Mouse (Mus musculus) embryonic facial prominence, embryonic 14.5 days (tissue): ENCODE data around the gene Kifc1. TPM values are rescaled to one million over a fixed set of nuclear protein-coding genes. Genes with fewer than 3 reads are reported as not detected.

Experiments
- ATAC-seq: fragments of 200-750 bp; cut with Nextera tagmentation; 2 replicates; pipeline ENCODE4 v1.8.0; 2017; ENCODE audit warnings: low read depth, moderate number of reproducible peaks, moderate TSS enrichment
- DNase-seq: peaks from one replicate; pipeline ENCODE4 v3.0.0-alpha.2; 2015; ENCODE audit warnings: low spot score
- H3K27ac ChIP-seq: fragments of 300-500 bp; sonication (generic); replicated peaks from 2 replicates; pipeline ENCODE4 v1.5.1; 2014; ENCODE audit warnings: low read depth, mild to moderate bottlenecking, low read length, moderate library complexity
- H3K27me3 ChIP-seq: fragments of 300-500 bp; sonication (generic); replicated peaks from 2 replicates; pipeline ENCODE4 v1.6.1; 2014; ENCODE audit warnings: low read length; ENCODE audit not compliant: control insufficient read depth, insufficient read depth
- H3K36me3 ChIP-seq: fragments of 300-500 bp; sonication (generic); 2 replicates; pipeline ENCODE4 v1.6.1; 2014; ENCODE audit warnings: low read length, mixed read lengths; ENCODE audit not compliant: control insufficient read depth, insufficient read depth
- H3K4me1 ChIP-seq: fragments of 300-500 bp; sonication (generic); 2 replicates; pipeline ENCODE4 v1.6.1; 2014; ENCODE audit warnings: antibody characterized with exemption, low read length; ENCODE audit not compliant: control insufficient read depth, insufficient read depth
- H3K4me2 ChIP-seq: fragments of 300-500 bp; sonication (generic); 2 replicates; pipeline ENCODE4 v1.6.1; 2014; ENCODE audit warnings: low read depth, mild to moderate bottlenecking, low read length, moderate library complexity, mixed read lengths
- H3K4me3 ChIP-seq: fragments of 300-500 bp; sonication (generic); 2 replicates; pipeline ENCODE4 v1.5.1; 2014; ENCODE audit warnings: low read depth, mild to moderate bottlenecking, low read length
- H3K9ac ChIP-seq: fragments of 300-500 bp; sonication (generic); 2 replicates; pipeline ENCODE4 v1.6.1; 2014; ENCODE audit warnings: low read depth, mild to moderate bottlenecking, low read length, moderate library complexity, mixed read lengths
- H3K9me3 ChIP-seq: fragments of 300-500 bp; sonication (generic); 2 replicates; pipeline ENCODE4 v1.6.1; 2016; ENCODE audit warnings: low read length; ENCODE audit not compliant: control insufficient read depth
- WGBS: fragments of 180-500 bp; shearing (Covaris S2); extraction: QIAGEN DNeasy Blood & Tissue Kit; methylation state at CpG from one replicate; pipeline ENCODE4 v1.1.7; 2014; 5-methylcytosine and 5-hydroxymethylcytosine counted together
- polyA plus RNA-seq: library from polyadenylated mRNA; unstranded; fragments of >200 nt; fragmentation: Nextera tagmentation; extraction: Ambion mirVana; gene quantifications from 2 replicates; pipeline ENCODE4 v1.2.1, GENCODE M21; 2014

Gene Kifc1
- 5.9 and 7.0 TPM in 2 replicates for polyA plus RNA-seq

DNA sequence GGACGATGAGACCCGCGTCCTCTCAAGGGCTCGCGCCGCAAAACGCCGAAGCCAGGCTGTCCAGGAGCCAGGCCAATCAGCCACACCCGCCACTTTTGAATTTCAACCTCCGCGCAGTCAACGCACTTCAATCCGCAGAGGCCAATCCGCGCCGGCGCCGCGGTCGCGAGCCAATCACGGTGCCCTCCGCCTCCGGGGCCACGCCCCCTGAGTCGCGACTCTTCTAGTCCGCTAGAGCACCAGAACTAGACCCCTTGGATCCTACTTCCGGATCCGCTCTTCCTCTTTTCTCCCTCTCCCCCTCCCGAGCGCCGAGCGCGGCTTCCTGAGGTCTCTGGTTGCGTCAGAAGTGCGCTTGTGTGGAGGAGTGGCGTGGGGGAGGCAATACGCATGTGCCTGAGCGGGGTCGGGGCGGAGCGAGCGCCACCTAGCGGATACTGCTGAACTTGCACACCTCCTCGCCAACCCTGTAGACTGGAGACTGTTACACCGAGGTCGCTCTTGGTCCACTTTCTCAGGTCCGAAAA is at the start of gene Kifc1:
Gene Kifc1, minus strand, starts transcription at position 129 of the 527 bp plus-strand sequence.
- no peak within 1 kb of the TSS for H3K27ac ChIP-seq

DNA sequence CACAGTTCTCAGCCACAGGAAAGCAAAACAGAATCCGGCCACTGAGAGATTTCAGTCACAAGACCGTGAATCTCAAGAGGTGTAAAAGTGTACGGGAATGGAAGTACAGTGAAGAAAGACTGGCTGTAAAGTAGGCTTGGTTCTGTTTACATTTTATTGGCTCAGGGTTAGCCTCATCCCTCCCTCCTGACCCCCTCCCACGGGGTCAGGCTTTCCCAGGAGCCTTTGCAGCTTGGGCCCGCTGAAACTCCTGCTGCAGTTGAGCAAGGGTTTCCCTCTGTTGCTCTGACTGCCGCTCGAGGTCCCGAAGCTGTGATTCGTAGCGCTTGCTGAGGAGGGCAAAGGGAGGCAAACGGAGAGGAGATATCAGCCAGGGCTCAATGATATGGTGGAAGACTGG is 48.3 kb upstream of the Kifc1 start:
- H3K36me3 ChIP-seq: peaks cover 51% of the 10 kb centered on the region
- H3K27me3 ChIP-seq: no peaks in the 10 kb centered on the region
- 85% methylated on average over 11 of the region's 11 CpGs for WGBS
- ATAC-seq (no peak), DNase-seq (no peak)
- no peaks in the 10 kb centered on the region for H3K9me3 ChIP-seq
- H3K4me2 ChIP-seq: peak overlapping the region; percentile 77; the same call in 1 of the 2 replicates
- no peak overlapping the region for H3K27ac ChIP-seq
- no peak overlapping the region for H3K9ac ChIP-seq
- H3K4me3 ChIP-seq: no peak overlapping the region
- H3K4me1 ChIP-seq: peaks cover 12% of the 10 kb centered on the region

More for the DNA sequence above, at the start of gene Kifc1:
- 0 out of 2 replicates have a peak, but pooled peaks cover 8% of the 10 kb centered on the region for H3K36me3 ChIP-seq
- ATAC-seq: peak; percentile 99
- H3K9ac ChIP-seq: peak within 1 kb of the TSS; percentile 70
- H3K27me3 ChIP-seq: no peaks in the 10 kb centered on the region
- whole genome bisulfite sequencing: 1% methylated on average over 30 of the region's 49 CpGs
- peak within 1 kb of the TSS; percentile 63 for H3K4me2 ChIP-seq
- H3K4me3 ChIP-seq: peak within 1 kb of the TSS; percentile 61
- no peaks in the 10 kb centered on the region for H3K9me3 ChIP-seq
- peak; percentile 100 for DNase-seq
- peaks cover 9% of the 10 kb centered on the region; the same call in 1 of the 2 replicates for H3K4me1 ChIP-seq

DNA sequence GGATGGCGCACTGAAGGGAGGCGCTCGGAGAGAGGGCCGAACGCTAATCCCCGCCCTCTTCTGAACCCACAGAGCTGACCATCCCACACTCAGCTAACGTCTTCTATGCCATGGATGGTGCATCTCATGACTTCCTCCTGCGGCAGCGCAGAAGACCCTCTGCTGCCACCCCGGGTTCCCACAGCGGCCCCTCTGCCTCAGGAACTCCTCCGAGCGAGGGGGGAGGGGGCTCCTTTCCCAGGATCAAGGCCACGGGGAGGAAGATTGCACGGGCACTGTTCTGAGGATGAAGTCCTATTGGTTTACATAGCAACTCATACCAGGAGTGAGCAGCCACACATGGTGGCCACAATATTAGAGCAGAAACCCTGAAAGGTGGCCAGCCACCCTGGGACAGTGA is 46.5 kb upstream of the Kifc1 start:
- DNase-seq (no peak), ATAC-seq (no peak)
- H3K36me3 ChIP-seq: peaks cover 51% of the 10 kb centered on the region
- no peak overlapping the region for H3K4me2 ChIP-seq
- H3K27me3 ChIP-seq: no peaks in the 10 kb centered on the region
- peaks cover 12% of the 10 kb centered on the region for H3K4me1 ChIP-seq
- WGBS: 86% methylated on average over 14 of the region's 15 CpGs
- H3K9me3 ChIP-seq: no peaks in the 10 kb centered on the region
- H3K27ac ChIP-seq: no peak overlapping the region
- no peak overlapping the region for H3K4me3 ChIP-seq
- no peak overlapping the region for H3K9ac ChIP-seq

DNA sequence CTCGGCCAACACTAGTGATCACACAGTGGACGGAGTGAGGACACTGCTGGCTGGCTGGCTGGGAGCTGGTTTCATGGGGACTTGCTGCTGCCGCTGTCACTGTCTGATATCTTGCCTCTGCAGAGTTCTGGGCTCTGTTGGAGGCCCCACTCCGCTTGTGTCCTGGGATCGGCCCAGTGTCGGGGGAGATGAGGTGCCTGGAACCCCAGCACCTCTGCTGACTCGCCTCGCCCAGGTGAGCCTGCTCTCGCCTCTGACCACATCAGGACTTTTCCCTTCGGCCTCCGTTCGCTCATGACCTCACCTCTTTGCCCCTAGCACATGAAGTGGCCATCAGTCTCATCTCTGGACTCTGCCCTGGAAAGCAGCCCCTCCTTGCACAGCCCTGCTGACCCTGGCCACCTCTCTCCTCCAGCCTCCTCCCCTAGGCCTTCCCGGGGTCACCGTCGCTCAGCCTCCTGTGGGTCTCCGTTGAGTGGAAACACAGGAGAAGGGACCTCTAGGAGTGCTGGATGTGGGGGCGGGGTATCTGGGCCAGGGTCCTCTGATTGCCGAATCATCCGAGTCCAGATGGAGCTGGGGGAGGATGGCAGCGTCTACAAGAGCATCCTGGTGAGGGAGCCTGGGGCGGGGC is 45.1 kb upstream of the Kifc1 start:
- ATAC-seq: no peak
- peaks cover 49% of the 10 kb centered on the region for H3K36me3 ChIP-seq

DNA sequence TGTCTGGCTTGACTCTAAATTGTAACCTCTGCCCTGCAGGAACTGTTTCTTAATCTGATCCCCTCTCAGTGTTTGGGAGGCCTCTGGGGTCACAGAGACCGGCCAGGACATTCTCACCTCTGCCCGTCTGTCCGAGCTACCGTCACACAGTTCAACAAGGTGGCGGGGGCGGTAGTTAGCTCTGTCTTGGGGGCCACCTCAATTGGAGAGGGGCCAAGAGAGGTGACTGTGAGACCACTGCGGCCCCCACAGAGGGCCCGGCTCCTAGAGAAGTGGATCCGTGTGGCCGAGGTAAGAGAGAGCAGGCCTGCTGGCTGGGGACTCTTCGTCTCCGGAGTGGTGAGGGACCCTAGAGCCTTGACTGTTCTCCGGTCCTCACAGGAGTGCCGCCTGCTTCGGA is 42.5 kb upstream of the Kifc1 start:
- WGBS: 83% methylated on average over 15 of the region's 15 CpGs
- Histone ChIP-seq H3K27ac (no peak overlapping the region), H3K4me2 (no peak overlapping the region), H3K4me3 (no peak overlapping the region), H3K4me1 (peaks cover 12% of the 10 kb centered on the region), H3K9ac (0 out of 2 replicates have a peak overlapping the region, but pooled peaks have one; percentile 8), H3K36me3 (peaks cover 40% of the 10 kb centered on the region), H3K9me3 (no peaks in the 10 kb centered on the region), H3K27me3 (no peaks in the 10 kb centered on the region)
- no peak for ATAC-seq
- DNase-seq: no peak

More for the DNA sequence above, 45.1 kb upstream of the Kifc1 start:
- no peak overlapping the region for H3K27ac ChIP-seq
- H3K9ac ChIP-seq: no peak overlapping the region
- no peaks in the 10 kb centered on the region for H3K9me3 ChIP-seq
- DNase-seq: no peak
- WGBS: 89% methylated on average over 20 of the region's 21 CpGs
- H3K4me3 ChIP-seq: no peak overlapping the region
- peaks cover 12% of the 10 kb centered on the region for H3K4me1 ChIP-seq
- H3K27me3 ChIP-seq: no peaks in the 10 kb centered on the region
- no peak overlapping the region for H3K4me2 ChIP-seq

DNA sequence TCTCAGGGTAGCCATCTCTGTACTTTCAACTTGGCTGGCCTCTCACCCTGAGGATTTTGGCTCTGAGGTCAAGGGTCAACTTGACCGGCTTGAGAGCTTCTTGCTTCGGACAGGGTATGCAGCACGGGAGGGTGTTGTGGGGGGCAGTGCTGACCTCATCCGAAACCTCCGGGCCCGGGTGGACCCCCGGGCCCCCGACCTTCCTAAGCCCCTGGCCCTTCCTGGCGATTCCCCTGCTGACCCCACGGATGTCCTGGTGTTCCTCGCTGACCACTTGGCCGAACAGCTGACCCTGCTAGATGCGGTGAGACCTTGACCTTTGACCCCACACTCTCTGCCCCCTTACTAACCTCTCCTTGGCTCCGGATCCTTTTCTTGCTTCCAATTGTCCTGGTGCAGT is 42.0 kb upstream of the Kifc1 start:
- H3K9me3 ChIP-seq: no peaks in the 10 kb centered on the region
- no peaks in the 10 kb centered on the region for H3K27me3 ChIP-seq
- WGBS: 75% methylated on average over 14 of the region's 14 CpGs
- H3K4me1 ChIP-seq: peaks cover 12% of the 10 kb centered on the region
- no peak overlapping the region for H3K27ac ChIP-seq
- H3K4me2 ChIP-seq: no peak overlapping the region
- peaks cover 38% of the 10 kb centered on the region for H3K36me3 ChIP-seq
- no peak for DNase-seq
- H3K4me3 ChIP-seq: no peak overlapping the region
- H3K9ac ChIP-seq: no peak overlapping the region
- no peak for ATAC-seq

DNA sequence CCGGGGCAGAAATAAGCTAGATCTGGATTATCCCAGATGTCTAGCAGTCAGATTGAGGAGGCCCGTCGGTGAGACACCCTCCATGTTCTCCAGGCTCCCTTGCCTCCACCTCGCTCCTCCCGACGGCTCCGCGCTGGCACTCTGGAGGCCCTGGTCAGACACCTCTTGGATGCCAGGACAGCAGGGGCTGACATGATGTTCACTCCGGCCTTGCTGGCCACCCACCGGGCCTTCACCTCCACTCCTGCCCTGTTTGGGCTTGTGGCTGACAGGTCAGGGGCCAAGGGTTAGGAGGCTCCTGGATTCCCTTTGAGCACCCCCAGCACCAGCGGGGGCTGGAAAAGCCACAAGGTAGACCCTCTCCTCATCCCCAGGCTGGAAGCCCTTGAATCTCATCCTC is 41.5 kb upstream of the Kifc1 start:
- WGBS: 89% methylated on average over 11 of the region's 11 CpGs
- H3K9me3 ChIP-seq: no peaks in the 10 kb centered on the region
- peaks cover 12% of the 10 kb centered on the region for H3K4me1 ChIP-seq
- H3K36me3 ChIP-seq: peaks cover 37% of the 10 kb centered on the region
- DNase-seq: no peak
- ATAC-seq: no peak
- 0 out of 2 replicates have a peak overlapping the region, but pooled peaks have one; percentile 96 for H3K4me2 ChIP-seq
- H3K27ac ChIP-seq: no peak overlapping the region
- H3K27me3 ChIP-seq: no peaks in the 10 kb centered on the region
- peak overlapping the region; percentile 79; the same call in 1 of the 2 replicates for H3K9ac ChIP-seq
- H3K4me3 ChIP-seq: no peak overlapping the region

DNA sequence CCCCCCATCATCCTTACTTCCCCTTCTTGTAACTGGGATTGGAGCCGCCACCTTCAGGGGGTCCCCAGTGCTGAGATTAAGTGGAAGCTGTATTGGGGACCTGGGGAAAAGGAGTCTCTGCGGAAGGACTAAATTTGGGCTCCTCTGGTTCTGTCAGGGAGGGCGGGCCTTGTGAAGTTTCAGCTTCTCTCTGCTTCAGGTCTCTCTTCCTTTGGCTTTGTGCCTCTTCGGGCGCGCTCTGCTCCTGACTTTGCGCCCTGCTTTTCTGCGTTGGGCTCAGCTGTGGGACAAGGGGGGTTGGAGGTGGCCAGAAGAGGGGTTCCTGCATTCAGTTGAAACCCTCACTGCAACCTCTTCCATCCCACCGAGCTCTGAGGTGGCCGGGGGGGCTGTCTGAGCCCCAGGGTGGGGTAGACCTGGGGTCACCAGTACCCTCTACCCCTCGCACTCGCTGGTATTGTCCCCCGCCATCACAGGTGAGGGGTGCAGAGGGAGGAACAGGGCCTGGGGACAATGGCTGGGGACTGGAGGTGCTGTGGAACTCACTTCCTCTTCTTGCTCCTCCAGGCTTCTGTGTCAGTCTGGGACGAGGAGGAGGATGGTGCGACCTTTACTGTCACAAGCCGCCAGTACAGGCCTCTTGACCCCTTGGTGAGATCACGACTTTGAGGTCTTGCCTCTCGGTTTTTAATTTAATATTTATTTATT is 40.9 kb upstream of the Kifc1 start:
- no peak for ATAC-seq
- Histone ChIP-seq H3K9ac (peak overlapping the region; percentile 79), H3K4me1 (peaks cover 12% of the 10 kb centered on the region), H3K36me3 (peaks cover 39% of the 10 kb centered on the region), H3K27me3 (no peaks in the 10 kb centered on the region), H3K4me3 (peak overlapping the region; percentile 81), H3K4me2 (peak overlapping the region; percentile 96), H3K9me3 (no peaks in the 10 kb centered on the region), H3K27ac (no peak overlapping the region; the same call in 1 of the 2 replicates)
- no peak for DNase-seq
- WGBS: 36% methylated on average over 14 of the region's 18 CpGs
